Mouse (Mus musculus) frontal cortex, postnatal 10 days (tissue): ENCODE data around the gene Hprt.
"Not testable (repeated sequence)": the region's sequence is repeated elsewhere in the genome, so short reads cannot be mapped to it uniquely, and the experiment has no call there.

Experiments used
- DNase-seq, 2 experiments: peaks; one replicate each; pipeline ENCODE4 v3.0.0; 2022; ENCODE audit warnings: low spot score in 2 of 2, mixed read lengths in 1 of 2

The Hprt gene

GRCm38 (mm10) chrX:52987905-52988783, at the start of gene Hprt:
Gene Hprt (plus strand): TSS chrX:52988137.
- DNase-seq, result peak; percentile 74 to 79

- no peak for DNase-seq
Observed at GRCm38 (mm10) chrX:52945509-52945908, 42.4 kb upstream of the Hprt start.

GRCm38 (mm10) chrX:52949713-52950112, 38.2 kb upstream of the Hprt start:
- DNase-seq, result no peak

- no peak for DNase-seq
Observed at GRCm38 (mm10) chrX:52956942-52957341, 31.0 kb upstream of the Hprt start.

- no peak for DNase-seq
Observed at GRCm38 (mm10) chrX:52961559-52962110, 26.3 kb upstream of the Hprt start.

- DNase-seq, result no peak
Observed at GRCm38 (mm10) chrX:52965149-52965548, 22.8 kb upstream of the Hprt start.

- DNase-seq, result no peak
Observed at GRCm38 (mm10) chrX:52971211-52972006, 16.5 kb upstream of the Hprt start.

GRCm38 (mm10) chrX:52972129-52972528, 15.8 kb upstream of the Hprt start:
- DNase-seq, result no peak

- no peak for DNase-seq
Observed at GRCm38 (mm10) chrX:52972680-52973079, 15.3 kb upstream of the Hprt start.

- no peak for DNase-seq
Observed at GRCm38 (mm10) chrX:52978576-52978975, 9.4 kb upstream of the Hprt start.

- no peak for DNase-seq
Observed at GRCm38 (mm10) chrX:52981378-52981777, 6.6 kb upstream of the Hprt start.

GRCm38 (mm10) chrX:52994726-52995125, 6.8 kb downstream of the Hprt start:
- not testable (repeated sequence) for DNase-seq

GRCm38 (mm10) chrX:53004887-53005286, 16.9 kb downstream of the Hprt start:
- not testable (repeated sequence) for DNase-seq

- no peak for DNase-seq
Observed at GRCm38 (mm10) chrX:53006062-53006461, 18.1 kb downstream of the Hprt start.

GRCm38 (mm10) chrX:53015549-53015948, 27.6 kb downstream of the Hprt start:
- no peak for DNase-seq

- DNase-seq, result no peak
Observed at GRCm38 (mm10) chrX:53023021-53023420, 35.1 kb downstream of the Hprt start.

GRCm38 (mm10) chrX:53024268-53024667, 36.3 kb downstream of the Hprt start:
- DNase-seq, result not testable (repeated sequence)

- DNase-seq, result no peak
Observed at GRCm38 (mm10) chrX:53025471-53026223, 37.7 kb downstream of the Hprt start.

GRCm38 (mm10) chrX:53029559-53029958, 41.6 kb downstream of the Hprt start:
- DNase-seq, result no peak

- DNase-seq, result no peak
Observed at GRCm38 (mm10) chrX:53038194-53038593, 50.3 kb downstream of the Hprt start.

- DNase-seq, result no peak
Observed at GRCm38 (mm10) chrX:53039651-53040050, 51.7 kb downstream of the Hprt start.

GRCm38 (mm10) chrX:53040138-53040537, 52.2 kb downstream of the Hprt start:
- DNase-seq, result no peak
